Mouse (Mus musculus) MN1 (cell line): ENCODE measurements around the gene Sim2.

ENCODE experiments used
- DNase-seq: peaks from one replicate; pipeline ENCODE4 v3.0.0-alpha.2; 2016; ENCODE audit warnings: low spot score

Sim2 gene

GRCm38 (mm10) chr16:94078318-94079074, 6.2 kb upstream of the Sim2 start:
- no peak for DNase-seq

- DNase-seq: no peak
Measured at GRCm38 (mm10) chr16:94079075-94079855, 5.5 kb upstream of the Sim2 start.

GRCm38 (mm10) chr16:94079856-94080555, 4.7 kb upstream of the Sim2 start:
- DNase-seq: no peak

- no peak for DNase-seq
Measured at GRCm38 (mm10) chr16:94081596-94081995, 3.1 kb upstream of the Sim2 start.

- no peak for DNase-seq
Measured at GRCm38 (mm10) chr16:94081996-94082708, 2.6 kb upstream of the Sim2 start.

GRCm38 (mm10) chr16:94082960-94083847, 1.5 kb upstream of the Sim2 start:
- DNase-seq: no peak

GRCm38 (mm10) chr16:94083848-94084525, 744 bp upstream of the Sim2 start:
- DNase-seq: no peak

- no peak for DNase-seq
Measured at GRCm38 (mm10) chr16:94085603-94086285, 1.0 kb downstream of the Sim2 start.

- DNase-seq: no peak
Measured at GRCm38 (mm10) chr16:94086701-94087569, 2.2 kb downstream of the Sim2 start.

GRCm38 (mm10) chr16:94087570-94088225, 3.0 kb downstream of the Sim2 start:
- DNase-seq: no peak

- no peak for DNase-seq
Measured at GRCm38 (mm10) chr16:94088226-94088748, 3.6 kb downstream of the Sim2 start.

- no peak for DNase-seq
Measured at GRCm38 (mm10) chr16:94088819-94089692, 4.3 kb downstream of the Sim2 start.

- no peak for DNase-seq
Measured at GRCm38 (mm10) chr16:94092511-94093150, 7.9 kb downstream of the Sim2 start.

- no peak for DNase-seq
Measured at GRCm38 (mm10) chr16:94093151-94093863, 8.6 kb downstream of the Sim2 start.

- no peak for DNase-seq
Measured at GRCm38 (mm10) chr16:94094251-94095108, 9.7 kb downstream of the Sim2 start.
